Mouse (Mus musculus) MEL (cell line): ENCODE data around the gene Nme7. TPM values are rescaled to one million over a fixed set of nuclear protein-coding genes. Genes with fewer than 3 reads are reported as not detected.

Experiments
- DNase-seq: peaks from one replicate; pipeline ENCODE4 v3.0.0; 2011; ENCODE audit warnings: low read depth, low spot score
- H3K27ac ChIP-seq: 2 replicates; pipeline ENCODE4 v1.5.1; 2012; ENCODE audit warnings: low read depth, mild to moderate bottlenecking, control low read depth, low read length, moderate library complexity; ENCODE audit not compliant: control insufficient read depth
- H3K27me3 ChIP-seq, 2 experiments: fragments of 150-350 bp in 1 of 2; sonication (generic) in 1 of 2; 2 replicates each; pipeline ENCODE4 v1.6.1; 2012; ENCODE audit warnings: low read length in 2 of 2, mild to moderate bottlenecking in 2 of 2, improper control_type of control experiment in 1 of 2, moderate library complexity in 1 of 2; ENCODE audit not compliant: insufficient read depth in 2 of 2, control insufficient read depth in 1 of 2
- H3K36me3 ChIP-seq, 2 experiments: 2 replicates each; pipeline ENCODE4 v1.6.1; 2012 to 2014; ENCODE audit warnings: low read length in 2 of 2, improper control_type of control experiment in 1 of 2, inconsistent platforms in 1 of 2, mild to moderate bottlenecking in 1 of 2; ENCODE audit not compliant: insufficient read depth in 2 of 2, control insufficient read depth in 1 of 2
- H3K4me1 ChIP-seq, 2 experiments: fragments of 150-350 bp in 1 of 2; sonication (generic) in 1 of 2; 2 replicates each; pipeline ENCODE4 v1.6.1; 2012; ENCODE audit warnings: low read length in 2 of 2, improper control_type of control experiment in 1 of 2, mild to moderate bottlenecking in 1 of 2; ENCODE audit not compliant: insufficient read depth in 2 of 2, control insufficient read depth in 1 of 2
- H3K4me3 ChIP-seq, 2 experiments: fragments of 150-350 bp in 1 of 2; sonication (generic) in 1 of 2; 2 replicates each; pipeline ENCODE4 v1.5.1; 2012; ENCODE audit warnings: low read depth in 2 of 2, low read length in 2 of 2, mild to moderate bottlenecking in 2 of 2, moderate library complexity in 2 of 2, control low read depth in 1 of 2, improper control_type of control experiment in 1 of 2; ENCODE audit not compliant: control insufficient read depth in 1 of 2, insufficient read depth in 1 of 2
- H3K79me2 ChIP-seq: 2 replicates; pipeline ENCODE4 v1.6.1; 2012; ENCODE audit warnings: mild to moderate bottlenecking, low read length, moderate library complexity; ENCODE audit not compliant: control insufficient read depth, poor library complexity, insufficient read depth
- H3K9ac ChIP-seq: 2 replicates; pipeline ENCODE4 v1.6.1; 2012; ENCODE audit warnings: low read depth, mild to moderate bottlenecking, control low read depth, low read length, moderate library complexity; ENCODE audit not compliant: control insufficient read depth, poor library complexity, severe bottlenecking
- H3K9me3 ChIP-seq: fragments of 150-350 bp; sonication (generic); replicated peaks from 2 replicates; pipeline ENCODE4 v1.6.1; 2012; ENCODE audit warnings: mild to moderate bottlenecking, low read length, improper control_type of control experiment, moderate library complexity; ENCODE audit not compliant: insufficient read depth
- BHLHE40 ChIP-seq: IDR thresholded peaks from 2 replicates; pipeline ENCODE4 v1.6.1; 2012; ENCODE audit warnings: low read depth, mild to moderate bottlenecking, inconsistent platforms, low read length, improper control_type of control experiment, borderline replicate concordance
- CHD1 ChIP-seq: IDR thresholded peaks from 2 replicates; pipeline ENCODE4 v1.6.1; 2012; ENCODE audit warnings: low read depth, mild to moderate bottlenecking, inconsistent platforms, low read length, improper control_type of control experiment
- E2F4 ChIP-seq: IDR thresholded peaks from 2 replicates; pipeline ENCODE4 v1.6.1; 2011; ENCODE audit warnings: low read depth, low read length, improper control_type of control experiment, borderline replicate concordance
- EP300 ChIP-seq, 2 experiments: IDR thresholded peaks; 2 replicates each; pipeline ENCODE4 v1.6.1; 2011; ENCODE audit warnings: improper control_type of control experiment in 2 of 2, low read length in 2 of 2, low read depth in 1 of 2, mild to moderate bottlenecking in 1 of 2
- ETS1 ChIP-seq: IDR thresholded peaks from 2 replicates; pipeline ENCODE4 v1.6.1; 2012; ENCODE audit warnings: low read depth, mild to moderate bottlenecking, inconsistent platforms, low read length, improper control_type of control experiment, moderate library complexity
- GABPA ChIP-seq: IDR thresholded peaks from 2 replicates; pipeline ENCODE4 v1.6.1; 2012; ENCODE audit warnings: low read depth, mild to moderate bottlenecking, inconsistent platforms, low read length, improper control_type of control experiment, moderate library complexity
- GATA1 ChIP-seq: IDR thresholded peaks from 2 replicates; pipeline ENCODE4 v1.6.1; 2011; ENCODE audit warnings: low read depth, low read length, improper control_type of control experiment
- JUND ChIP-seq: IDR thresholded peaks from 2 replicates; pipeline ENCODE4 v1.6.1; 2011; ENCODE audit warnings: low read depth, mild to moderate bottlenecking, improper control_type of control experiment, low read length
- MAX ChIP-seq: IDR thresholded peaks from 2 replicates; pipeline ENCODE4 v1.6.1; 2011; ENCODE audit warnings: low read length, improper control_type of control experiment
- NELFE ChIP-seq: IDR thresholded peaks from 2 replicates; pipeline ENCODE4 v1.6.1; 2011; ENCODE audit warnings: low read depth, low read length, improper control_type of control experiment
- NRF1 ChIP-seq: IDR thresholded peaks from 2 replicates; pipeline ENCODE4 v1.6.1; 2014; ENCODE audit warnings: low read depth, mild to moderate bottlenecking, inconsistent platforms, low read length, improper control_type of control experiment, moderate library complexity; ENCODE audit not compliant: poor library complexity, insufficient read depth, severe bottlenecking
- POLR2AphosphoS2 ChIP-seq: IDR thresholded peaks from 2 replicates; pipeline ENCODE4 v1.6.1; 2011; ENCODE audit warnings: low read length, improper control_type of control experiment
- RAD21 ChIP-seq: IDR thresholded peaks from 2 replicates; pipeline ENCODE4 v1.6.1; 2011; ENCODE audit warnings: mild to moderate bottlenecking, low read depth, low read length, improper control_type of control experiment
- SIN3A ChIP-seq: IDR thresholded peaks from 2 replicates; pipeline ENCODE4 v1.6.1; 2012; ENCODE audit warnings: low read length, improper control_type of control experiment, inconsistent platforms
- TBP ChIP-seq: IDR thresholded peaks from 2 replicates; pipeline ENCODE4 v1.8.0; 2011; ENCODE audit warnings: low read depth, low read length, improper control_type of control experiment
- UBTF ChIP-seq: IDR thresholded peaks from 2 replicates; pipeline ENCODE4 v1.6.1; 2012; ENCODE audit warnings: low read depth, mild to moderate bottlenecking, inconsistent platforms, low read length, improper control_type of control experiment, moderate library complexity, borderline replicate concordance; ENCODE audit not compliant: insufficient read depth
- USF1 ChIP-seq: IDR thresholded peaks from 2 replicates; pipeline ENCODE4 v1.6.1; 2014; ENCODE audit warnings: low read depth, mild to moderate bottlenecking, inconsistent platforms, low read length, improper control_type of control experiment, moderate library complexity
- USF2 ChIP-seq, 2 experiments: IDR thresholded peaks; 2 replicates each; pipeline ENCODE4 v1.6.1; 2011 to 2012; ENCODE audit warnings: improper control_type of control experiment in 2 of 2, low read length in 2 of 2, borderline replicate concordance in 1 of 2, inconsistent platforms in 1 of 2, low read depth in 1 of 2, mild to moderate bottlenecking in 1 of 2; ENCODE audit not compliant: insufficient read depth in 1 of 2
- ZMIZ1 ChIP-seq: IDR thresholded peaks from 2 replicates; pipeline ENCODE4 v1.6.1; 2012; ENCODE audit warnings: low read depth, mild to moderate bottlenecking, inconsistent platforms, low read length, improper control_type of control experiment, moderate library complexity
- ZNF384 ChIP-seq: IDR thresholded peaks from 2 replicates; pipeline ENCODE4 v1.6.1; 2012; ENCODE audit warnings: low read depth, mild to moderate bottlenecking, inconsistent platforms, low read length, improper control_type of control experiment
- polyA plus RNA-seq, 2 experiments: library from polyadenylated mRNA; stranded (reverse) in 1 of 2; unstranded in 1 of 2; fragments of >175 nt in 1 of 2; fragments of >200 nt in 1 of 2; gene quantifications; 2 replicates each; pipeline versions ENCODE4 v1.2.1 to v1.2.4; 2012; ENCODE audit warnings: low replicate concordance in 2 of 2, low read depth in 1 of 2; ENCODE audit not compliant: insufficient read length in 2 of 2, insufficient read depth in 1 of 2, missing spikeins in 1 of 2
- total RNA-seq: library from RNA; depleted of rRNA; stranded (reverse); fragments of 300-350 nt; gene quantifications from 2 replicates; pipeline ENCODE4 v1.2.3, GENCODE M21; 2012

The Nme7 gene
- total and polyA plus RNA-seq, 3 experiments: 23.2 to 27.6 TPM; not detected in 1

DNA sequence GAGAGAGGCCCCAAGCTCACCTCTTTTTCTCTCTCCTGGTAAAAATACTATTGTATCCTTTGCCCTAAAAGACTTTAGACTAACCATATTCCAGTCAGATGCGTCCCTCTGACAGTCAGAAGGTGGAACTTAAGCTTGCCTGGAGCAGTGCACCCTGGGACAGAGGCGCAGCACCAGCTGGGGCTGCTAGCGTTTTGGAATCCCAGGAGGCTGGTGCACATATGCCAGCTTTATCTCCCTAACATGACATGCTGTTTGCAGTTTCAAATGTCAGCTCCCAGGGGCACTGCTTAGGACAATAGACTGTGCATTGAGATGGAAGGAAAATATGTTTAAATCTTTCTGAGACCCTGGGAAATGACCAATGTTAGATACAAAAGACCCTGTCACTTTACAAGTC lies 88.3 kb downstream of the Nme7 start:
- Histone ChIP-seq H3K27ac (no peak overlapping the region), H3K4me1 (no peaks in the 10 kb centered on the region), H3K79me2 (no peaks in the 10 kb centered on the region), H3K9ac (no peak overlapping the region), H3K36me3 (no peaks in the 10 kb centered on the region), H3K27me3 (no peaks in the 10 kb centered on the region), H3K4me3 (no peak overlapping the region), H3K9me3 (no peaks in the 10 kb centered on the region)
- TF ChIP-seq SIN3A (no peak), MAX (no peak), GABPA (no peak), CHD1 (no peak), ETS1 (no peak), ZNF384 (no peak), TBP (no peak), ZMIZ1 (no peak), RAD21 (no peak), JUND (no peak), UBTF (no peak), NRF1 (no peak), EP300 (IDR thresholded peaks at IDR 0.05; ENCODE audit: low read depth in 1 of 2, low read length in 2 of 2) (no peak), USF1 (no peak), E2F4 (no peak), GATA1 (no peak), NELFE (no peak), POLR2AphosphoS2 (no peak)
- no peak for DNase-seq

- H3K9me3 ChIP-seq: no peaks in the 10 kb centered on the region
- no peak overlapping the region for H3K4me3 ChIP-seq
- DNase-seq: no peak
- H3K27me3 ChIP-seq: no peaks in the 10 kb centered on the region
- no peaks in the 10 kb centered on the region for H3K36me3 ChIP-seq
- H3K79me2 ChIP-seq: no peaks in the 10 kb centered on the region
- no peak overlapping the region for H3K9ac ChIP-seq
- no peak for TF ChIP-seq BHLHE40
- no peak for TF ChIP-seq USF2 (IDR thresholded peaks at IDR 0.05; ENCODE audit: borderline replicate concordance in 1 of 2, insufficient read depth in 1 of 2, low read depth in 1 of 2, low read length in 2 of 2)
- TF ChIP-seq JUND: no peak
- no peak for TF ChIP-seq TBP
- no peak for TF ChIP-seq ZNF384
- TF ChIP-seq, all 39 proteins: peak for 0
- Histone ChIP-seq H3K4me1 (no peaks in the 10 kb centered on the region), H3K27ac (no peak overlapping the region)
Observed at GRCm38 (mm10) chr1:164395131-164395780, 91.3 kb downstream of the Nme7 start.
